8 mouse cellular contexts compared by ENCODE assay signal in genomic region chr2:165883006-165883405, GRCm38 (mm10). TPM values are rescaled to one million over a fixed set of nuclear protein-coding genes. Genes with fewer than 3 reads are reported as not detected.
DNase-seq lines count a peak whose midpoint lies in the region; ATAC-seq and TF ChIP-seq lines count a peak whose summit lies in the region.

No protein-coding gene starts in this region.

- no peak for TF ChIP-seq CTCF in olfactory bulb, adult 2 months (IDR thresholded peaks at IDR 0.05; ENCODE audit: insufficient read depth, low read depth, low read length)

- peak overlapping the region; percentile 100 for H3K27ac ChIP-seq in forebrain, embryonic 10.5 days
- peak overlapping the region; percentile 100 for H3K27ac ChIP-seq in hindbrain, embryonic 16.5 days (ENCODE audit: low read depth, low read length)
- peak overlapping the region; percentile 100 for H3K27ac ChIP-seq in liver, embryonic 15.5 days (replicated peaks)
- peak overlapping the region; percentile 95 for H3K27ac ChIP-seq in olfactory bulb, adult 2 months (ENCODE audit: insufficient read depth, low read depth, low read length)

- WGBS in forebrain, embryonic 10.5 days = 21% methylated on average over 6 of the region's 6 CpGs
- WGBS in hindbrain, embryonic 16.5 days = 15% methylated on average over 6 of the region's 6 CpGs
- WGBS in liver, embryonic 15.5 days (ENCODE audit: insufficient replicate concordance) = 7% methylated on average over 6 of the region's 6 CpGs
- WGBS in olfactory bulb, adult 2 months = 12% methylated on average over 6 of the region's 6 CpGs

- peak overlapping the region; percentile 76 for H3K9ac ChIP-seq in hindbrain, embryonic 16.5 days (ENCODE audit: low read depth, low read length)
- peak overlapping the region; percentile 78 for H3K9ac ChIP-seq in liver, embryonic 15.5 days

- H3K4me1 ChIP-seq in forebrain, embryonic 10.5 days = peaks cover 100% of the 10 kb centered on the region
- H3K4me1 ChIP-seq in hindbrain, embryonic 16.5 days (ENCODE audit: control insufficient read depth, insufficient read depth, low read depth, low read length) = peaks cover 91% of the 10 kb centered on the region
- peaks cover 97% of the 10 kb centered on the region for H3K4me1 ChIP-seq in liver, embryonic 15.5 days (replicated peaks)
- H3K4me1 ChIP-seq in olfactory bulb, adult 2 months (ENCODE audit: control insufficient read depth, insufficient read depth, low read length) = peaks cover 74% of the 10 kb centered on the region

- no peak for TF ChIP-seq POLR2A in olfactory bulb, adult 2 months (IDR thresholded peaks at IDR 0.05; ENCODE audit: insufficient read depth, low read depth, low read length)

- ATAC-seq in hindbrain, embryonic 16.5 days = no peak
- ATAC-seq in liver, embryonic 15.5 days (ENCODE audit: insufficient read depth) = no peak

- H3K36me3 ChIP-seq in forebrain, embryonic 10.5 days (replicated peaks) = peaks cover 7% of the 10 kb centered on the region
- H3K36me3 ChIP-seq in hindbrain, embryonic 16.5 days (ENCODE audit: control insufficient read depth, insufficient read depth, low read length) = no peaks in the 10 kb centered on the region
- H3K36me3 ChIP-seq in liver, embryonic 15.5 days (replicated peaks) = peaks cover 35% of the 10 kb centered on the region

- DNase-seq in spleen, postnatal 10 days (ENCODE audit: low spot score in 2 of 2) = peak; percentile 52 to 56
- DNase-seq in spleen, adult 18-20 months = no peak
- DNase-seq in forebrain, embryonic 10.5 days (ENCODE audit: extremely low spot score, low spot score) = no peak
- no peak for DNase-seq in urinary bladder, adult 18-20 months (ENCODE audit: low spot score in 2 of 2)
- no peak for DNase-seq in left cerebral cortex, adult 8-10 months (ENCODE audit: low spot score in 2 of 2)

- no peaks in the 10 kb centered on the region for H3K9me3 ChIP-seq in forebrain, embryonic 10.5 days
- no peaks in the 10 kb centered on the region for H3K9me3 ChIP-seq in hindbrain, embryonic 16.5 days (ENCODE audit: control insufficient read depth, low read length)
- H3K9me3 ChIP-seq in liver, embryonic 15.5 days (replicated peaks) = no peaks in the 10 kb centered on the region

- peak overlapping the region; percentile 52 for H3K4me3 ChIP-seq in forebrain, embryonic 10.5 days
- H3K4me3 ChIP-seq in hindbrain, embryonic 16.5 days (ENCODE audit: low read length) = peak overlapping the region; percentile 41
- H3K4me3 ChIP-seq in liver, embryonic 15.5 days (replicated peaks) = peak overlapping the region; percentile 61
- peak overlapping the region; percentile 12 for H3K4me3 ChIP-seq in olfactory bulb, adult 2 months (ENCODE audit: insufficient read depth, low read depth, low read length)

- peak overlapping the region; percentile 83 for H3K4me2 ChIP-seq in hindbrain, embryonic 16.5 days (ENCODE audit: low read length)
- peak overlapping the region; percentile 96 for H3K4me2 ChIP-seq in liver, embryonic 15.5 days

- no peaks in the 10 kb centered on the region for H3K27me3 ChIP-seq in forebrain, embryonic 10.5 days (ENCODE audit: poor library complexity, severe bottlenecking)
- H3K27me3 ChIP-seq in hindbrain, embryonic 16.5 days (replicated peaks; ENCODE audit: control insufficient read depth, insufficient read depth, low read length) = no peaks in the 10 kb centered on the region
- H3K27me3 ChIP-seq in liver, embryonic 15.5 days = no peaks in the 10 kb centered on the region

RNA-seq across cellular contexts. Expression of gene Zmynd8, which starts 15.8 kb away (rescaled TPM):
- polyA plus RNA-seq in forebrain, embryonic 10.5 days (2016; fragmentation: Nextera tagmentation; extraction: Ambion mirVana) = 60.2 and 64.4 TPM in 2 replicates
- 64.3 and 66.4 TPM in 2 replicates for polyA plus RNA-seq in hindbrain, embryonic 16.5 days (2015; fragmentation: Nextera tagmentation; extraction: Ambion mirVana)
- polyA plus RNA-seq in liver, embryonic 15.5 days (2015; fragmentation: Nextera tagmentation; extraction: Ambion mirVana) = 19.1 and 24.6 TPM in 2 replicates
- polyA plus RNA-seq in olfactory bulb, adult 2 months (2012; ENCODE audit: insufficient read depth, insufficient read length, low replicate concordance, missing spikeins) = 440 TPM in 1 of 2 replicates, not detected in the other
- 100 to 1,000 TPM; 105 to 132 (median 130) TPM for total RNA-seq in left cerebral cortex, adult 8-10 months (2022)

Comparison
In these comparisons a context has a peak if more than half of its experiments do, and no peak if none do; other contexts are left out.
1. DNase-seq: peak in spleen, postnatal 10 days (2 of 2); none in spleen, adult 18-20 months (0 of 2), forebrain, embryonic 10.5 days (single experiment), urinary bladder, adult 18-20 months (0 of 2) and left cerebral cortex, adult 8-10 months (0 of 2).
2. Peak in every context shown above with its lines, with median percentiles within 50 percentile points of each other: H3K27ac ChIP-seq and H3K4me3 ChIP-seq.